Mouse (Mus musculus) thymus, adult 2 months (tissue): ENCODE results near the gene Unc119b.

ENCODE experiments used
- CTCF ChIP-seq: fragments of 200-500 bp; IDR thresholded peaks from 2 replicates; pipeline ENCODE4 v1.5.1; 2012; ENCODE audit warnings: mild to moderate bottlenecking, control low read depth, low read length, moderate library complexity, borderline replicate concordance; ENCODE audit not compliant: control insufficient read depth, poor library complexity, insufficient read depth; ENCODE audit errors: extremely low read depth
- POLR2A ChIP-seq: fragments of 200-500 bp; IDR thresholded peaks from 2 replicates; pipeline ENCODE4 v1.6.1; 2012; ENCODE audit warnings: mild to moderate bottlenecking, low read length, control low read depth, moderate library complexity; ENCODE audit not compliant: control insufficient read depth, poor library complexity, insufficient read depth; ENCODE audit errors: extremely low read depth

DNA sequence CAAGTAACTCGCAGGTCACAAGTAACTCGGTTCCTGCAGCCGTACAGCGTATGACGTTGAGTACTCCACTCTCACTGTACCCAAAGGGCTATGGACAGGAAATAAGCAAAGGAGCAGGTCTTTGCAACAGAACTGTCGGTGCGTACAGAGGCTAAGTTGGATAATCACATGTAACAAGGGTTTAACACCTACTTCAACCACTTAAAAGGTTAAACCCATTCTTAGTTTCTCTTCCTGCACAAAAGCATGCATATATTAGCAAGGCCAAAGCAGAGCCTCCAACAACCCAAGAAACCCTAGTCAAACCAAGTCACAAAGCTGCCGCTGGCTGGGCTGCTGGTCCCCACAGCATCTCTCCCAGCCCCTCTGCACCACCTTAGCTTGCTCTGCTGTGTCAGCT is 2.3 kb downstream of the Unc119b start:
- TF ChIP-seq CTCF, result no peak
- TF ChIP-seq POLR2A, result no peak
